Mouse (Mus musculus) NIH3T3 (cell line): ENCODE results near the gene Rsph3b.
"Not testable (repeated sequence)": the region's sequence is repeated elsewhere in the genome, so short reads cannot be mapped to it uniquely, and the experiment has no call there.

ENCODE experiments used
- DNase-seq: peaks from one replicate; pipeline ENCODE4 v3.0.0-alpha.2; 2012; ENCODE audit warnings: low read depth

The Rsph3b gene

GRCm38 (mm10) chr17:6958881-6959280, 10.4 kb upstream of the Rsph3b start:
- not testable (repeated sequence) for DNase-seq

GRCm38 (mm10) chr17:6948769-6949228, 317 bp upstream of the Rsph3b start:
- DNase-seq: not testable (repeated sequence)

- not testable (repeated sequence) for DNase-seq
These were observed 872 bp downstream of the Rsph3b start for GRCm38 (mm10) chr17:6947637-6947983.

GRCm38 (mm10) chr17:6942560-6942959, 5.9 kb downstream of the Rsph3b start:
- DNase-seq: not testable (repeated sequence)

- DNase-seq: not testable (repeated sequence)
These were observed 16.9 kb downstream of the Rsph3b start for GRCm38 (mm10) chr17:6931625-6932024.

GRCm38 (mm10) chr17:6920351-6920894, 28.1 kb downstream of the Rsph3b start:
- not testable (repeated sequence) for DNase-seq

- DNase-seq: not testable (repeated sequence)
These were observed 29.1 kb downstream of the Rsph3b start for GRCm38 (mm10) chr17:6919388-6919787.

GRCm38 (mm10) chr17:6915282-6915681, 33.2 kb downstream of the Rsph3b start:
- DNase-seq: not testable (repeated sequence)

- not testable (repeated sequence) for DNase-seq
These were observed 34.4 kb downstream of the Rsph3b start for GRCm38 (mm10) chr17:6914066-6914465.

- not testable (repeated sequence) for DNase-seq
These were observed 48.1 kb downstream of the Rsph3b start for GRCm38 (mm10) chr17:6900361-6900760.

GRCm38 (mm10) chr17:6897996-6898562, 50.4 kb downstream of the Rsph3b start:
- not testable (repeated sequence) for DNase-seq

GRCm38 (mm10) chr17:6896756-6897155, 51.7 kb downstream of the Rsph3b start:
- no peak for DNase-seq

GRCm38 (mm10) chr17:6893332-6893731, 55.1 kb downstream of the Rsph3b start:
- no peak for DNase-seq

GRCm38 (mm10) chr17:6891966-6892934, 56.2 kb downstream of the Rsph3b start:
- no peak for DNase-seq

GRCm38 (mm10) chr17:6886445-6886844, 62.0 kb downstream of the Rsph3b start:
- DNase-seq: no peak

- DNase-seq: no peak
These were observed 64.0 kb downstream of the Rsph3b start for GRCm38 (mm10) chr17:6884531-6884930.

- DNase-seq: no peak
These were observed 67.2 kb downstream of the Rsph3b start for GRCm38 (mm10) chr17:6881306-6881705.

- no peak for DNase-seq
These were observed 77.1 kb downstream of the Rsph3b start for GRCm38 (mm10) chr17:6871421-6871820.

GRCm38 (mm10) chr17:6868810-6869209, 79.7 kb downstream of the Rsph3b start:
- DNase-seq: no peak

GRCm38 (mm10) chr17:6867740-6868139, 80.7 kb downstream of the Rsph3b start:
- no peak for DNase-seq

- no peak for DNase-seq
These were observed 81.9 kb downstream of the Rsph3b start for GRCm38 (mm10) chr17:6866576-6866975.

GRCm38 (mm10) chr17:6865580-6865979, 82.9 kb downstream of the Rsph3b start:
- DNase-seq: no peak

- DNase-seq: no peak
These were observed 83.6 kb downstream of the Rsph3b start for GRCm38 (mm10) chr17:6864869-6865268.
